Mouse (Mus musculus): Measurements from ENCODE around the gene Hyls1.

DNA sequence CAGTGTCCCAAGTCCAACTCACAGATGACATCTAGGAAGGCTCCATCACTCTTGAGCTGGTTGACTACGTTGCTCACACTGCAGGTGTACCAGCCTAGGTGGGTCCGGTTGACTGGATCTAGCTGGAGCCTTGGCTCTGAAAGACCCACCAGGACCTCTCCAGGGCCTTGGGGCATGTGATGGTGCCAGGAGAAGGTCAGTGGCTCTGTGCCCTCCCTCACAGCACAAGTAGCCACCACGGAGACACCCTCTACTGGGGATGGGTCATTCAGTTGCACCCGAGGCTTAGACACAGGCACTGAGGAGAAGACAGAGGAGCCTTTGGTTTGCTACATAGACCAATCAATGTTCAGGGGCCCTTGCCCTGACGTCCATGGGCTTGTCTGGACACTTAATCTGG lies 54.0 kb downstream of the Hyls1 start:
- TF ChIP-seq GATA1 (IDR thresholded peaks at IDR 0.05; ENCODE audit: borderline replicate concordance, low read length) (no peak), FLI1 (IDR thresholded peaks at IDR 0.05; ENCODE audit: low read length) (no peak)

Data from megakaryocyte, embryonic 14.5 days (primary cell).